Mouse (Mus musculus): Measurements from ENCODE around the gene Vps13a. TPM values are rescaled to one million over a fixed set of nuclear protein-coding genes. Genes with fewer than 3 reads are reported as not detected.

Vps13a gene
- total and polyA plus RNA-seq, 2 experiments from 2014 or later, result 5.9 to 6.6 TPM

GRCm38 (mm10) chr19:16789930-16790329, 9.2 kb upstream of the Vps13a start:
- DNase-seq (ENCODE audit: low spot score), result no peak
- no peak overlapping the region for H3K4me2 ChIP-seq (ENCODE audit: low read depth, low read length)

GRCm38 (mm10) chr19:16784879-16785278, 4.1 kb upstream of the Vps13a start:
- 14% methylated on average over 3 of the region's 3 CpGs for WGBS
- Histone ChIP-seq H3K27me3 (ENCODE audit: control insufficient read depth, insufficient read depth, low read length) (peaks cover 5% of the 10 kb centered on the region; the same call in 1 of the 2 replicates), H3K4me2 (ENCODE audit: low read depth, low read length) (no peak overlapping the region), H3K27ac (ENCODE audit: low read depth) (no peak overlapping the region), H3K9ac (replicated peaks; ENCODE audit: low read depth, low read length) (no peak overlapping the region), H3K4me1 (ENCODE audit: control insufficient read depth, insufficient read depth) (0 out of 2 replicates have a peak, but pooled peaks cover 1% of the 10 kb centered on the region), H3K36me3 (replicated peaks; ENCODE audit: control insufficient read depth, insufficient read depth, low read length) (no peaks in the 10 kb centered on the region), H3K9me3 (replicated peaks; ENCODE audit: control insufficient read depth, low read length) (no peaks in the 10 kb centered on the region), H3K4me3 (ENCODE audit: low read depth, low read length) (no peak overlapping the region)
- DNase-seq (ENCODE audit: low spot score) (peak; percentile 57), ATAC-seq (ENCODE audit: insufficient read depth, low read depth) (no peak)
- TF ChIP-seq CTCF (IDR thresholded peaks at IDR 0.05; ENCODE audit: low read depth), result peak; percentile 59
- no peak for TF ChIP-seq EP300 (IDR thresholded peaks at IDR 0.05; ENCODE audit: low read depth)

More at GRCm38 (mm10) chr19:16789930-16790329, 9.2 kb upstream of the Vps13a start:
- Histone ChIP-seq H3K4me1 (ENCODE audit: control insufficient read depth, insufficient read depth) (no peaks in the 10 kb centered on the region), H3K9ac (replicated peaks; ENCODE audit: low read depth, low read length) (no peak overlapping the region), H3K9me3 (replicated peaks; ENCODE audit: control insufficient read depth, low read length) (no peaks in the 10 kb centered on the region), H3K36me3 (replicated peaks; ENCODE audit: control insufficient read depth, insufficient read depth, low read length) (no peaks in the 10 kb centered on the region), H3K27ac (ENCODE audit: low read depth) (no peak overlapping the region), H3K27me3 (ENCODE audit: control insufficient read depth, insufficient read depth, low read length) (no peaks in the 10 kb centered on the region), H3K4me3 (ENCODE audit: low read depth, low read length) (no peak overlapping the region)
- no peak for ATAC-seq (ENCODE audit: insufficient read depth, low read depth)
- WGBS, result 70% methylated on average over 4 of the region's 4 CpGs
- TF ChIP-seq CTCF (IDR thresholded peaks at IDR 0.05; ENCODE audit: low read depth), result no peak
- TF ChIP-seq EP300 (IDR thresholded peaks at IDR 0.05; ENCODE audit: low read depth), result no peak

- H3K4me1 ChIP-seq (ENCODE audit: control insufficient read depth, insufficient read depth), result 0 out of 2 replicates have a peak, but pooled peaks cover 3% of the 10 kb centered on the region
- no peaks in the 10 kb centered on the region for H3K9me3 ChIP-seq (replicated peaks; ENCODE audit: control insufficient read depth, low read length)
- TF ChIP-seq CTCF (IDR thresholded peaks at IDR 0.05; ENCODE audit: low read depth) (no peak), EP300 (IDR thresholded peaks at IDR 0.05; ENCODE audit: low read depth) (no peak)
- ATAC-seq (ENCODE audit: insufficient read depth, low read depth), result no peak
- peak overlapping the region; percentile 47 for H3K9ac ChIP-seq (replicated peaks; ENCODE audit: low read depth, low read length)
- no peaks in the 10 kb centered on the region for H3K36me3 ChIP-seq (replicated peaks; ENCODE audit: control insufficient read depth, insufficient read depth, low read length)
- H3K27me3 ChIP-seq (ENCODE audit: control insufficient read depth, insufficient read depth, low read length), result peaks cover 5% of the 10 kb centered on the region; the same call in 1 of the 2 replicates
- no peak overlapping the region for H3K27ac ChIP-seq (ENCODE audit: low read depth)
- WGBS, result 9% methylated on average over 10 of the region's 10 CpGs
- peak overlapping the region; percentile 87 for H3K4me2 ChIP-seq (ENCODE audit: low read depth, low read length)
- DNase-seq (ENCODE audit: low spot score), result no peak
- peak overlapping the region; percentile 66 for H3K4me3 ChIP-seq (ENCODE audit: low read depth, low read length)
Measured at GRCm38 (mm10) chr19:16781406-16782019, 780 bp upstream of the Vps13a start.

GRCm38 (mm10) chr19:16780251-16780783, 416 bp downstream of the Vps13a start:
- H3K9me3 ChIP-seq (replicated peaks; ENCODE audit: control insufficient read depth, low read length), result no peaks in the 10 kb centered on the region
- peak overlapping the region; percentile 59 for H3K9ac ChIP-seq (replicated peaks; ENCODE audit: low read depth, low read length)
- peak; percentile 57 for ATAC-seq (ENCODE audit: insufficient read depth, low read depth)
- DNase-seq (ENCODE audit: low spot score), result peak; percentile 13
- under 1% methylated on average over 50 of the region's 55 CpGs for WGBS
- H3K36me3 ChIP-seq (replicated peaks; ENCODE audit: control insufficient read depth, insufficient read depth, low read length), result no peaks in the 10 kb centered on the region
- no peak overlapping the region for H3K27ac ChIP-seq (ENCODE audit: low read depth)
- H3K4me2 ChIP-seq (ENCODE audit: low read depth, low read length), result peak overlapping the region; percentile 87
- 0 out of 2 replicates have a peak, but pooled peaks cover 3% of the 10 kb centered on the region for H3K4me1 ChIP-seq (ENCODE audit: control insufficient read depth, insufficient read depth)
- H3K27me3 ChIP-seq (ENCODE audit: control insufficient read depth, insufficient read depth, low read length), result peaks cover 5% of the 10 kb centered on the region; the same call in 1 of the 2 replicates
- H3K4me3 ChIP-seq (ENCODE audit: low read depth, low read length), result peak overlapping the region; percentile 66
- TF ChIP-seq EP300 (IDR thresholded peaks at IDR 0.05; ENCODE audit: low read depth) (no peak), CTCF (IDR thresholded peaks at IDR 0.05; ENCODE audit: low read depth) (no peak)

- ATAC-seq (ENCODE audit: insufficient read depth, low read depth), result no peak
- 20% methylated on average over 8 of the region's 8 CpGs for WGBS
- TF ChIP-seq CTCF (IDR thresholded peaks at IDR 0.05; ENCODE audit: low read depth) (no peak), EP300 (IDR thresholded peaks at IDR 0.05; ENCODE audit: low read depth) (no peak)
- Histone ChIP-seq H3K36me3 (replicated peaks; ENCODE audit: control insufficient read depth, insufficient read depth, low read length) (no peaks in the 10 kb centered on the region), H3K9ac (replicated peaks; ENCODE audit: low read depth, low read length) (peak overlapping the region; percentile 59), H3K9me3 (replicated peaks; ENCODE audit: control insufficient read depth, low read length) (no peaks in the 10 kb centered on the region), H3K4me2 (ENCODE audit: low read depth, low read length) (peak overlapping the region; percentile 87), H3K27me3 (ENCODE audit: control insufficient read depth, insufficient read depth, low read length) (peaks cover 5% of the 10 kb centered on the region; the same call in 1 of the 2 replicates), H3K27ac (ENCODE audit: low read depth) (no peak overlapping the region), H3K4me1 (ENCODE audit: control insufficient read depth, insufficient read depth) (0 out of 2 replicates have a peak, but pooled peaks cover 3% of the 10 kb centered on the region), H3K4me3 (ENCODE audit: low read depth, low read length) (peak overlapping the region; percentile 66)
- DNase-seq (ENCODE audit: low spot score), result no peak
Measured at GRCm38 (mm10) chr19:16779786-16780185, 947 bp downstream of the Vps13a start.

All from heart, postnatal 0 days (tissue).